Mouse (Mus musculus): ENCODE measurements around the gene Klrb1b. TPM values are rescaled to one million over a fixed set of nuclear protein-coding genes. Genes with fewer than 3 reads are reported as not detected.
A peak's percentile ranks its signal among the peaks of the same experiment; 100 is the strongest.
"Not testable (repeated sequence)": the region's sequence is repeated elsewhere in the genome, so short reads cannot be mapped to it uniquely, and the experiment has no call there.

The Klrb1b gene
- total RNA-seq, 2 experiments from 2014 or later, result 5.5 TPM; not detected in 1

DNA sequence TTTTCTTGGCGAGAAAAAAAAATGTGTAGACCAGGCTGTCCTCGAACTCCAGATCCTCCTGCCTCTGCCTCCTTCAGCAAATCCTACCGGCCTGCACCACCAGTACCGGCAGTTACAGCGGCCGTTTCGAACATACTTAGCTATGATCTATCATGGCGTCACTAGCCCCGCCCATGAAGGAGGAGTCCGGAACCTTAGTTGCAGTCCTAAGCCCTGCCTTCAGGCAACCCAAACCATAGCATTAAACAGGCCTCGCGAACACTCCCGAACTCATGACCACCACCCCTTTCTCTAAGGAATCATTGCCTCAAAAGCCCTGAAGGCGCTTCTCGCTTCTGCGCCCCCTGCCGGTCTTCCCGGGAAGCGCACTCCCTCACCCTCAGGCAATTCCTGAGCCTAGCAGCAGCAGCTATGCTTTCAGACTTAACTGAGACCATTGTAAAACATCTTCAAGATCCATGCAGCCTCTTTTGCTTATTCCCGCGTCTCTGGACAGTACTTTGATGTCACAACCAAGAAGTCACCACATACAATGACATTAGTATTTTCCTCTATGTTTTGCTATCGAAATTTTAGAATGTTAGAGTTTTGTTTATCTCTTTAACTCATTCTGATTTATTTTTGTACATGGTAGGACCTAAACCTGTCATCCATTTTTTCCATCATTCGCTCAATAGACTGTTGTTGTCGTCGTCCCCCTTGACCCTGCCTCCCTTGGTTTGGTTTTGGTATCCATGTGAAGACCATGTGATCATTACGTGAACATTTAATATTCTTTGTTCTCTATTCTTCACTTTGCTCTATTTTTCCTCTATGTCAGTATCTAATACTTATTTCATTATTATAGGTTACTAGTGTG is 22.9 kb downstream of the Klrb1b start:
- ATAC-seq (replicated peaks; ENCODE audit: low FRiP score, low TSS enrichment, poor library complexity, severe bottlenecking), result peak; percentile 80

DNA sequence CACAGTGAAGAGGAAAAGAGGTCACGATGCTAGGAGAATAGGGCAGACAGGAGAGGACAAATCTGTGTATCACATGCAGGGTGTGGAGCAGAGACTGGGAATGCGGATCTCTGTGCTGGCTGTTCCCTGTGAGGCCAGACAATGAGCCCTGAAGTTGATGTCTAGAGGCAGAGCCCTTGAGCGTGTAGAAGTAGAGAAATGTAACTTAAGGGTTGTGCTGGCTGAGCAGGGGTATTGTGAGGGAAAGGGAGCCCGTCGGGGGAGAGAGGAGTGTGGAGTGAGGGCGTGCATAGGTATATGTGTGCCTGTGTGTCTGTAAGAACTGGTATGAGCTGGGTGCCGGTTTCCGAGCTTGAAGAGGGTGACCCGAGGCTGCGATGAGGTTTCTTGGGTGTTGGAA is 23.6 kb downstream of the Klrb1b start:
- ATAC-seq (replicated peaks; ENCODE audit: low FRiP score, low TSS enrichment, poor library complexity, severe bottlenecking), result peak; percentile 18

DNA sequence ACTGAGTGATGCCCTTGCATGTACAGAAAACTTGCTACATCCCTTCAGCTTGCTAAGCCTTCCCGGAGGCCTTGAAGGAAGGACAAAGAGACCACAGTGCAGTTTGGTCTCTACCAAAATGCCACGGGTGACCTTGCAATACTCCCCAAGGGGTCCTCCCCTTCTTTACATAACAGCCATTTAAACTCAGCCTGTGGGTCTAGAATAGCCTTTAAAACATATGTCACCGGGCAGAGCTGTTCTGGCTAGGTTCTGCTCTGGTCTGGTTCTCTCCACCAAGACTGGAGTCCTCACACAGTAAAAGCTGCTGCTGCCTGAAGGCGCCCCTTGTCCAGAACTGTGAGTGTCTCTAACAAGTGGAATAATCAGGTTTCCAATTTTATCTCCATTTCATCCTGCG is 25.4 kb downstream of the Klrb1b start:
- ATAC-seq (replicated peaks; ENCODE audit: low FRiP score, low TSS enrichment, poor library complexity, severe bottlenecking), result not testable (repeated sequence)

DNA sequence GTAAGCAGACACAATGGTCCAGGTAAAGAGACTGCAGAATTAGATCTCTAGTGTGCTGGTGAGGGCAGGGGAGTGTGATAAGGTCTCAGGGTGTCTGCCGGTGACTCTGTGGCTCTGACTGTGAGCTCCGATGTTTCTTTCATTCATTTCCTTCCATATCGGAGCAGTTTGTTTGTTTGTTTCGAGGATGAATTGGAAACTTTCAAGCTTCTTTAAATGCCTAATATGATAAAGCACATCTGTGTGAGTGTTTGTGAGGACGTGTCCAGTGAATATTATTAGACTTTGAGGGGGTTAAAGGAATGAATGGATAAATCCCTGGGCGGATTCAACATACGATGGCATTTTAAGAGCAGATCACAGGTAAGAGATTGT is 26.2 kb downstream of the Klrb1b start:
- ATAC-seq (replicated peaks; ENCODE audit: low FRiP score, low TSS enrichment, poor library complexity, severe bottlenecking), result no peak

DNA sequence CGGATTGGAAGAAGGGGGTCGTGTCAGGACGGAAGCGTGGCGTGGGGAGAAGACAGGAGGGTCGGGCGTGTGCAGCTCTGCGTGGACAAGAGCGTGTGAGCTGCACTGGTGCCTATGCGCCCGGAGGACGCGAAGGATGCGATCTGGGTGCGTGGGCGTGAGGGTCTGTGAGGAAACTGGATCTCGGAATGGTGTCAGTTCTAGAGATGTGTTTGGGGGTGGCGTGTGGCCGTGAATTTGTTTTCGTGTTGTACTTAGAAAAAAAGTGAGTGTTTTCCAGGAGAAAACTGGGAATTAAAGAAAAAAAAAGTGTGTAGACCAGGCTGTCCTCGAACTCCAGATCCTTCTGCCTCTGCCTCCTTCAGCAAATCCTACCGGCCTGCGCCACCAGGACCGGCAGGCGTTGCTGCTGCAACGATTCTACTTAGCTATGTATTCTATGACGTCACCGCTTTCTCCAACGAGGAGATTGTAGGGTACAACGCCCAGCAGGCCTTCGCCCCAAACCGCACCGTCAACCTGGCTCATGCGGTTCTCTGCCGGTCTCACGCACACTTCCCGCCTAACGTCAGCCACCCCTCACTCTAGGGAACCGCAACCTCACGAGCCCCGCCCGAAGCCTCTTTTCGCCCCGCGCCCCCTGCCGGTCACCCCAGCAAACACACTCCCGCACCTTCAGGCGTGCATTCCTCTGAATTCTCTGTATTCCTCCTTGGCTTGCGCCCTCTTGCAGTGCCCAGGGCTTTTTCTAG is 26.8 kb downstream of the Klrb1b start:
- ATAC-seq (replicated peaks; ENCODE audit: low FRiP score, low TSS enrichment, poor library complexity, severe bottlenecking), result peak; percentile 59

DNA sequence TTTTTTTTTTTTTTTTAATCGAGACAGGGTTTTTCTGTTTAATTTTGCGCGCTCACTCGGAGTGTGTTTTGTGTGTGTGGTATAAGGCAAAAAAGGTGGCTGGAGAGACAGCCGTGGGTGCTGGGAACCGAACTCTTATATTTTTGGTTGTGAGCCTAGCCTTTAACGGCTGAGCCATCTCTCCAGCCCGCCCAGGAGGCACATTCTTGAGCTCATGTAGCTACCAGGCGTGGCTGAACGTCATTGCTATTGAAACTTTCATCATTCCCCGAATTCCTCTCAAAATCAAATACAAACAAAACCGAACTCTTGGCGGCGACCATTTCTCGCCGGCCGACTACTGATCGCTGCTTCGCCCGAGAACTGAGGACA is 27.4 kb downstream of the Klrb1b start:
- peak; percentile 4 for ATAC-seq (replicated peaks; ENCODE audit: low FRiP score, low TSS enrichment, poor library complexity, severe bottlenecking)

DNA sequence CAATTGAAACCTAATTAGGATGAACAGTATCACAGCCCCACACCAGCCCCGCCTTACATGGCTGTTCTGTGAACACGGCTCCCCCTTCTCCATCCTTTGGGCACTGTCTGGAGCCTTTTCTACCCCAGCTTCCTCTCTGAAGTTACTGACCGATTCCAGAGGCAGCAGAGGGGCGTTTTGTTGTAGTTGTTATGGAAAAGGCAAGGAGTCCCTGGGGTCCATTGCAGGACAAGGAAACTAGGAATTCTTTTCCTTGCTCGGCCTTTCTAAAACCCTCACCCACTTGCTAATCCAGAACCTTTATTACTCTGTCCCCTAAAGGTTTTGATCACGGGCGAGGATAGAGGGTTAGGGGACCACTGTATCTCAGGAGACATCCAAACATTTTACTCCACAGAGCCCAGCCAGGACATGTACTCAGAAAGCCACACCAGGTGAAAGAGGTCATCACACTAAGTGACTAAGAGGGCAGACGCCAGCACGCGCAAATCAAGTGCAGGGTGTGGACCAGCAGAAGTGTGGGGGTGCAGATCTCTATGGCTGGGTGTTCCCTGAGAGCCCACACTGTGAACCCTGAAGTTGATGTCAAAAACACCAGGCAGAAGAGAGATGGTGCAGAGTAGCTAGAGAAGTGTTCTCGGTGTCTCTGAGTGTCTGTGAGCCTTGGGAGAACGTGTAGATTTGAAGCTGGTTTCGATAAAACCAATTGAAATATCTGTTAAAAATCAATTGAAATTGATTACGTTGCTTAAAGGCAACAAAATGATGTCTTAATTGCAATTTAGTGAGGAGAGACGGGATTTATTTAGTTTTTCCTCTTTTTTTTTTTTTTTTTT is 28.0 kb downstream of the Klrb1b start:
- peak; percentile 13 for ATAC-seq (replicated peaks; ENCODE audit: low FRiP score, low TSS enrichment, poor library complexity, severe bottlenecking)

DNA sequence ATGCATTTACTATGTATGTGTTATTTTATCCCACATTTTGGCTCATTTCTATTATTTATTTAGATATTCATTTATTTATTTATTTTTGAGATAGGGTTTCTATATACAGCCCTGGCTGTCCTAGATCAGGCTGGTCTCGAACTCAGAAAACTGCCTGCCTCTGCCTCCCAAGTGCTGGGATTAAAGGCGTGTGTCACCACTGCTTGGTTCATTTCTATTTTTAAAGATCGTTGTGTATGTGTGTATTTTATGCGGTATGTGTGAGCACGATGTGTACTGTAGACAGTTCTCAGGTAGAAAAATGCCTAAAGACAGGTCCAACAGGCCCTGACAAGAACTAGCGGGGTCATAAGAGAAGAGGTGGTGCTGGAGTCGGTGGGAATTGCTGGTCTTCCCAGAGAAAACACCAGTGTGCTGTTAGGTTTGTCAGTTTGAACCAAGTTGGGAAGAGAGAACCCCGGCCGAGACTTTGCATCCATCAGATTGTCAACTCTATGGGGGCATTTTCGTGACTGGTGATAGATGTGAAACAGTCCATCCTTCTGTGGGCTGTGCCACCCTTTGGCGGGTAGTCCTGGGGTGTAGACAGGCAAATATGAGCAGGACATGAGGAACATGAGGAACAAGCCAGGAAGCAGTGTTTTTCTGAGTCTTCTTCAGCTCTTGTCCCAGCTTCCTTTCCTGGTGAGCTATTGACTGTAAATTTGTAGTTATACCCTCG is 28.8 kb downstream of the Klrb1b start:
- no peak for ATAC-seq (replicated peaks; ENCODE audit: low FRiP score, low TSS enrichment, poor library complexity, severe bottlenecking)

DNA sequence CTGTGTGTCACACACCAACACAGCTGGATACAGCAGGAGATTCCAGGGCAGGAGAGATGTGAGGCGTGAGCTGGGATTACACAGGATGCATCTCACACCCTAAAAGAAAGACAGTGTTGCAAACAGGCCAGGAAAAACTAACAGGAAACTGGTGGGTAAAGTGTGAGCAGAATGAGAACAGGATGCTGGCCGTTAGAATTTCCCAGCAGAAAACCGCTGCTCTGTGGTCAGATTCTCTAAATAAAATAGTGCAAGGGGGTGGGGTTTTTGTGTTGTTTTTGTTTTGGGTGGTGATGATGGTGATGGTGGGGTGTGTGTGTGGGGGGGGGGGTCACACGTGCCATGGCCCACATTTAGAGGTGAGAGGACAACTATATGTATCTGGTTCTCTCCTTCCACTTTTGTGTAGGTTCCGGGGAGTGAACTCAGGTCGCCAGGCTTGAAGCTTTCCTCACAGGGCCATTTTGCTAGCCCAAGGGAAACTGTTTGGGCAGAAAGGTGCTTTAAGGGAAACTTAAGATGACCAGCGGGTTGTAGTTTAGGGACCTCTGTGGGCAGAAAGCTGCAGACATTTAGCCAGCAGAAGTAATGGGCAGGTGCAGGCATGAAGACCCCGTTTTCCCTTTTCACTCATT is 29.7 kb downstream of the Klrb1b start:
- no peak for ATAC-seq (replicated peaks; ENCODE audit: low FRiP score, low TSS enrichment, poor library complexity, severe bottlenecking)

DNA sequence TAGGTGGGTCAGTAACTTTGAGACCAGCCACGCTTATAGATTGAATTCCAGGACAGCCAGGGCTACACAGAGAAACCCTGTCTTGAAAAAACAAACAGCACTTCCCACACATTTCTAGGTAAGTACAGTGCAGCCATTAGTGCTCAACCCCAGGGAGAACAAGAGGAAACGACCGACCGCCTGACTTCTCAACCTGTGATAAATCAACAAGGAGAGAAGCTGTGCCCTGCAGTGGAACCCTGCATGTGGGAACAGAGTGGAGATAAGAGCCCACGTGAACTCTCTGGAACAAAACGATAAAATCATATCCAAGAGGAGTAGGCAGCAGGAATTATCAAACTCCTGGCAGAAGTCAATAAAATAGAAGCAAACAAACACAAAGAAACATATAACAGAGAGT is 32.4 kb downstream of the Klrb1b start:
- 0 out of 2 replicates have a peak, but pooled peaks have one; percentile 18 for ATAC-seq (replicated peaks; ENCODE audit: low FRiP score, low TSS enrichment, poor library complexity, severe bottlenecking)

DNA sequence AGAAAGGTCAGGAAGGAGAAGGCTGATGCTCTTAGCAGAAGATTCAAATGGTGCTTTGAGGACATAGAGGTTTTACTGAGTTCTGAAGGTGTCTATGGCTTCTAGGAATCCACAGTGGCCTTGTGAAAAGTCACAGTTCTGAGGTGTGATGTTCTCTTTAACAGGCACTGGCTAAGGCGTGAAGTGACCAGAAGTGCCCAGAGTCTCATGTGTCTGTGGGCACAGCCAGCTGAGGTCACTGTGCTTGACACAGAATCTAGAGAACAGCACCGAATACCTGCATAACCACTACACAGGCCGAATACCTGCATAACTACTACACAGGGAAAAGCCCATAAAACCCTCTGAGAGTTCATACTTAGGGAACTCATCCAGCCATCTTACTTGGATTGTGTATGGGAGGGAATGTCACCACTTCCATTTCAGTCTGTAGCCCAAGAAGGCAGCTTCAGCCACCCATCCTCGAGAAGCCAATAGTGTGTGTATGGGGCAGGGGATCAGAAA is 35.6 kb downstream of the Klrb1b start:
- not testable (repeated sequence) for ATAC-seq (replicated peaks; ENCODE audit: low FRiP score, low TSS enrichment, poor library complexity, severe bottlenecking)

DNA sequence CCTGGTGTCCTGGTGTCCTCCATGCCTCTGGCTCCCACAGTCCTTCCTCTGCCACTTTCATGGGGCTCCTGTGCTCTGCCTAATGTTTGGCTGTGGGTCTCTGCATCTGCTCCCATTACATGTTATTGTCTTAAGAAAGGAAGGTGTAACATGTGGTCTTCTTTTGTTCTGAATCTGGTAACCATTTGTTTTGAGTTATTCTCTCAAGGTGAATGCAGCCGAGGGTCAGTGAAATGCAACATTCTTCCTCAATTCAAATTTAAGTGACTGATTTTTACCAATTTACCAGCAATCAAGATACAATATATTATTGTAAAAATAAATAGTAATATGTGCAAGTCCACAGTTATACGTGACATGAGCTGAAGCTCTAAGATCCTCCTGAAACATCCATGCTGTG is 37.0 kb downstream of the Klrb1b start, which contains the start of gene Klrb1c:
Klrb1c (minus strand) TSS at position 101 of the 400 bp plus-strand sequence.
- ATAC-seq (replicated peaks; ENCODE audit: low FRiP score, low TSS enrichment, poor library complexity, severe bottlenecking), result no peak

DNA sequence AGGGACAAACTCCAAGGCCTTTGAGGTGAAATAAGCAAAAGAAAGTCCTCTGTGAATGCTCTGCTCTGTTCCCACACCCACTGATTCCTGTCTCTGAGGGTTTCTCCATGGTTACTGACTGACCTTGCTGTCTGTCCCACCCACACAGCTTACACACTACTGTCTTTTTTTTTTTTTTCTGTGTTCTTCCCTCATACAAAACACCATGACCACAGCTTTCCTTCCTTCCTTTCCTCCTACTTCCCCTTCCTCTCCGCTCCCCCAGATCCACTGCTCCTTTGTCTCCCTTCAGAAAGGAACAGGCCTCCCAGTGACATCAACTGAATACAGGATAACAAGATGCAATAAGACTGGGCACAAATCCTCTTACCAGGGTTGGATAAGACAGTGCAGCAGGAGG is 37.6 kb downstream of the Klrb1b start:
- ATAC-seq (replicated peaks; ENCODE audit: low FRiP score, low TSS enrichment, poor library complexity, severe bottlenecking), result no peak

DNA sequence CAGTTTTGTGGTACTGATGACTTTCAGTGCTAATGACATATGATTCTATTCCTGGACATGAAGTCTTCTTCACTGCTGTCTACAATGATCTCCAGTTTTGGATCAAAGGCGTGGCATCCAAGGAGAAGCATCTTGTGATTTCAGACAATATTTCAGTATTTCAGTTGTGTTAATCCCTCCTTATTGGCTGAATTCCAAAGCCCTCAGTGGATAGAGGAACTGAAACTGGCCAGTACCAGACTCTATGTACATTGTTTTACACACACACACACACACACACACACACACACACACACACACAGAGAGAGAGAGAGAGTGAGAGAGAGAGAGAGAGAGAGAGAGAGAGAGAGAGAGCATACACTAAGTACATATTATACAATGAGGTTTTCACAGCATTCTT is 39.7 kb downstream of the Klrb1b start:
- ATAC-seq (replicated peaks; ENCODE audit: low FRiP score, low TSS enrichment, poor library complexity, severe bottlenecking), result not testable (repeated sequence)

DNA sequence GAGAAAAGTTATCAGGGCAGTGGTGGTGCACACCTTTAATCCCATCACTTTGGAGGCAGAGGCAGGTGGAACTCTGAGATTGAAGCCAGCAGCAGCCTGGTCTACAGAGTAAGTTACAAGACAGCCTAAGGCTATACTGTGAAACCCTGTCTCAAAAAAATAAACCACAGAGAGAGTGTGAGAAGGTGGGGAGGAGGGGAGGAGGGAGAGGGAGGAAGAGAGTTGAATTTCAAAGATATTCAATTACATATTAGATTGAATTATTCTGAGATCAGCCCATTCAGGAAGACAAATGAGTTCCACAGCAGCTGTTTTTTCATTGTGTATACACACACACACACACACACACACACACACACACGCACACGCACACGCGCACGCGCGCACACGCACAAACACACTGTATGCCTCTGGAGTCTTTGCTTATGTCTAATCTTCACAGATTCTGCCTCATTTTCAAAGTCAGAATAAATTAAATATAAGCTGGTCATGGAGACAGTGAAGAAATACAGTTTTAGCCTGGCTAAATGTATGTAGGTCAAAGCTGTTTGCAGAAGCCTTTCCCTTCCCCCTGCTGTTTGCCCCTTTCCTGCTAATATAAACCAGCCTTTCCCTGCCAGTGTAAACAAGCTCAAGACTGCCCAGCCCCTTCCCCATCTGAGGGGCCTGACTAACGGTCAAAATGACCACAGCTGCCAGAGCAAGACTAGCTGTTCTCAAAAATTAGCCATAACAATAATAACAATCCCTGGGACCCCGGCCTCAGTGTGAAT is 56.5 kb downstream of the Klrb1b start:
- ATAC-seq (replicated peaks; ENCODE audit: low FRiP score, low TSS enrichment, poor library complexity, severe bottlenecking), result no peak

DNA sequence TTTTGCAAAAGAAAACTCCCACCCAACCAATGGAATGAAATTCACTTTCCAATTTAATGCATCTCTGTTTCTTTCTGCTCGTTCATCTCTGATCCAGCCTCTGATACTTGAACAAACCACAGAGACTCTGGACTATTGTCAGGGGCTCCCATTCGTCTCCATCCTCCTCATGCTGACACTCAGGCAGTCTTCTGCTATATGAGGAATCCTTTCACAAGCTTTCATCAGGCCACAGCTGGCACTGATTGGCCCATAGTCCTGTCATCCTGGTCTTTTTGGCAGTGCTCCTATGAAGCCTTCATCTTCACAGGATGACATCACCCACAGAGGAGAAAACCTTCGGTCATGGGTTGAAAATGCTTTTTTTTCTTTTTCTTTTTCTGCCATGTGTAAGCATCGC is 58.1 kb downstream of the Klrb1b start:
- no peak for ATAC-seq (replicated peaks; ENCODE audit: low FRiP score, low TSS enrichment, poor library complexity, severe bottlenecking)

DNA sequence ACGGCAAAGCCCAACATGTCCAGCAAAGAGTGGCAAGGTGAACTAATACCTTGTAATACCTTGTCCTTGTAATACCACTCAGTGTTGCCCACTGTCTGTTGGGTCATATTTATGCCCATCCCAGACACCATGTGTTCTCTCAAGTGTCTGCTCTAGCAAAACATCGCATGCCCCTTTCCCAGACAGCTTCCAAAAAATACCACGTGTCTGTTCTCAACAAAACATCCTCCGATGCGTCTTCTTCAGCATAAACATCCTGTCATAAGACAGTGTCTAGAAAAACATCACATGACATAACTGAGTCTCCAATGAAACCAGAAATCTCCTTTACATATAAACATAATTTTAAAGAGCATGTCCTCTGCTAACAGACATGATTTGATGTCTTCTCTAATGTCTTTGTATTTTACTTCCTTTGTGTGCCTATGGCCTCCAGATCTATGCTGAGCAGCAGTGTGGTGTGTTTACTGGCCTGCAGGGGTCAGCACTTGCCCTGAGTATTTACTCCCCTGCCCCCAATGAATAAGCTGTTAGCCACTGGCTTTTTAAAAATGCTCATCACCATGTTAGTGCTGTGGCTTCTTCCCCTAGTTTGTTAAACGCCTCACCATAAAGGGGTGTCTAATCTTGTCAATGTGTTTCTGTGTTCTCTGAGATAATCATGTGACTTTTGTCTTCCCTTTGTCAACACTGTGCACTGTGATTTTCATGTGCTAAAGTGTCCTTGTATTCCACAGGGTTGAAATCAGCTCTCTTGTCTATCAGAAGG is 59.5 kb downstream of the Klrb1b start:
- ATAC-seq (replicated peaks; ENCODE audit: low FRiP score, low TSS enrichment, poor library complexity, severe bottlenecking), result peak; percentile 81
